Mouse (Mus musculus) heart, postnatal 10 days (tissue): ENCODE results near the gene Mrtfb. TPM values are rescaled to one million over a fixed set of nuclear protein-coding genes. Genes with fewer than 3 reads are reported as not detected.
A peak's percentile ranks its signal among the peaks of the same experiment; 100 is the strongest.
"Not testable (repeated sequence)": the region's sequence is repeated elsewhere in the genome, so short reads cannot be mapped to it uniquely, and the experiment has no call there.

Experiments used
- DNase-seq, 2 experiments: peaks; one replicate each; pipeline ENCODE4 v3.0.0; 2021
- intact Hi-C: fragments of 180-260 bp; cut with DNase I; formaldehyde crosslinking; loops from one replicate; pipeline ENCODE4 v1.15.1; 2025
- total RNA-seq, 2 experiments: library from RNA; stranded (reverse); gene quantifications; 2 replicates each; pipeline ENCODE4 v1.2.3; 2021

The Mrtfb gene
- total RNA-seq, 2 experiments from 2014 or later = 36.9 to 40.6 TPM

GRCm38 (mm10) chr16:13267350-13267904 is 11.1 kb downstream of the Mrtfb start:
- intact Hi-C loops = no loop called here
- DNase-seq = no peak

- intact Hi-C loops = no loop called here
These were observed 13.1 kb downstream of the Mrtfb start for GRCm38 (mm10) chr16:13269426-13269825.

GRCm38 (mm10) chr16:13276258-13276657 is 20.0 kb downstream of the Mrtfb start:
- intact Hi-C loops = no loop called here

More at GRCm38 (mm10) chr16:13269426-13269825, 13.1 kb downstream of the Mrtfb start:
- DNase-seq = no peak

GRCm38 (mm10) chr16:13276709-13277399 is 20.6 kb downstream of the Mrtfb start:
- intact Hi-C loops = no loop called here
- DNase-seq = no peak

More at GRCm38 (mm10) chr16:13276258-13276657, 20.0 kb downstream of the Mrtfb start:
- no peak for DNase-seq

GRCm38 (mm10) chr16:13286425-13286824 is 30.1 kb downstream of the Mrtfb start:
- intact Hi-C loops, DNase-seq: not testable (repeated sequence)

GRCm38 (mm10) chr16:13297860-13298259 is 41.6 kb downstream of the Mrtfb start:
- intact Hi-C loops = no loop called here
- DNase-seq = no peak

GRCm38 (mm10) chr16:13298991-13299390 is 42.7 kb downstream of the Mrtfb start:
- intact Hi-C loops = no loop called here
- DNase-seq = no peak

- intact Hi-C loops = no loop called here
- DNase-seq = no peak
These were observed 49.9 kb downstream of the Mrtfb start for GRCm38 (mm10) chr16:13306065-13306695.

- intact Hi-C loops = no loop called here
- no peak for DNase-seq
These were observed 53.9 kb downstream of the Mrtfb start for GRCm38 (mm10) chr16:13310096-13310683.

GRCm38 (mm10) chr16:13311374-13311773 is 55.1 kb downstream of the Mrtfb start:
- intact Hi-C loops = no loop called here
- no peak for DNase-seq

GRCm38 (mm10) chr16:13313096-13313719 is 56.9 kb downstream of the Mrtfb start:
- DNase-seq = no peak
- intact Hi-C loops = no loop called here

GRCm38 (mm10) chr16:13323751-13324150 is 67.5 kb downstream of the Mrtfb start:
- peak; percentile 33 to 53 for DNase-seq
- intact Hi-C loops = no loop called here

GRCm38 (mm10) chr16:13326622-13327021 is 70.3 kb downstream of the Mrtfb start:
- intact Hi-C loops = no loop called here
- DNase-seq = no peak

GRCm38 (mm10) chr16:13328646-13329045 is 72.4 kb downstream of the Mrtfb start:
- intact Hi-C loops = no loop called here

GRCm38 (mm10) chr16:13329640-13330039 is 73.4 kb downstream of the Mrtfb start:
- intact Hi-C loops = loop anchor here (2.0 kb wide), 1 partner anchor 73 kb away; the partner anchor contains the start of gene Mrtfb
- DNase-seq = no peak

More at GRCm38 (mm10) chr16:13328646-13329045, 72.4 kb downstream of the Mrtfb start:
- no peak for DNase-seq

GRCm38 (mm10) chr16:13330221-13330659 is 74.0 kb downstream of the Mrtfb start:
- peak; percentile 50 for DNase-seq
- intact Hi-C loops = loop anchor here (2.0 kb wide), 1 partner anchor 73 kb away; the partner anchor contains the start of gene Mrtfb

GRCm38 (mm10) chr16:13331898-13332297 is 75.6 kb downstream of the Mrtfb start:
- intact Hi-C loops = loop anchor here (2.0 kb wide), 1 partner anchor 75 kb away; the partner anchor contains the start of gene Mrtfb
- DNase-seq = no peak

- intact Hi-C loops = no loop called here
- DNase-seq = no peak
These were observed 76.3 kb downstream of the Mrtfb start for GRCm38 (mm10) chr16:13332536-13332935.

- DNase-seq = no peak
These were observed 77.6 kb downstream of the Mrtfb start for GRCm38 (mm10) chr16:13333781-13334341.

GRCm38 (mm10) chr16:13336503-13337230 is 80.4 kb downstream of the Mrtfb start:
- peak; percentile 71 to 74 for DNase-seq
- intact Hi-C loops = no loop called here

More at GRCm38 (mm10) chr16:13333781-13334341, 77.6 kb downstream of the Mrtfb start:
- intact Hi-C loops = no loop called here
